Mouse (Mus musculus): ENCODE data around the gene Ugt1a1. TPM values are rescaled to one million over a fixed set of nuclear protein-coding genes. Genes with fewer than 3 reads are reported as not detected.
"Not testable (repeated sequence)": the region's sequence is repeated elsewhere in the genome, so short reads cannot be mapped to it uniquely, and the experiment has no call there.

The Ugt1a1 gene
- total and polyA plus RNA-seq, 2 experiments from 2014 or later, result 0.07 TPM; not detected in 1

DNA sequence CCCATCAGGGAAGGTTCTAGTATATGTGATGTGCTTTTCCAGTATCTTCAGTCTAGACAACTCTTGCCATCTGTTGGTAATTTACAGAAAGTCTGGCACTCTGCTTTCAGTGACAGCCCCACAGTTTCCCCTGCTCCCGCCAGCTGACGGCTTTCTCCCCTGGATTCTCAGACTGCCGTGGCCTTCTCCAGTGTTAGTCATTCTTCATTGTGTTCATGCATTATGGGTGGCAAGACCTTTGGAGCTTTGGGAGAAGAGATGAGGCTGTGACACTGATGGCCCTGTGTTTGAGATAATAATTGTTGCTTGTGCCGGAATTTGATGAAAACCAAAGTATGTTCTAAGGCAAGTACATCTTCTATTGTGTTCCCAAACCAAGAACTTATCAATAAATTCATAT, 6.8 kb downstream of the Ugt1a1 start:
- H3K36me3 ChIP-seq (replicated peaks; ENCODE audit: control insufficient read depth, insufficient read depth, low read length), result no peaks in the 10 kb centered on the region
- H3K27me3 ChIP-seq (ENCODE audit: control insufficient read depth, insufficient read depth, low read length), result no peaks in the 10 kb centered on the region
- H3K27ac ChIP-seq (ENCODE audit: low read depth), result no peak overlapping the region
- H3K4me2 ChIP-seq (ENCODE audit: low read depth, low read length), result no peak overlapping the region
- H3K9me3 ChIP-seq (replicated peaks; ENCODE audit: control insufficient read depth, low read length), result peaks cover 37% of the 10 kb centered on the region
- DNase-seq (ENCODE audit: low spot score) (peak; percentile 8), ATAC-seq (ENCODE audit: insufficient read depth, low read depth) (no peak)
- no peaks in the 10 kb centered on the region for H3K4me1 ChIP-seq (ENCODE audit: control insufficient read depth, insufficient read depth)
- WGBS, result 40% methylated on average over 4 of the region's 4 CpGs
- H3K4me3 ChIP-seq (ENCODE audit: low read depth, low read length), result no peak overlapping the region
- no peak overlapping the region for H3K9ac ChIP-seq (replicated peaks; ENCODE audit: low read depth, low read length)
- TF ChIP-seq CTCF (IDR thresholded peaks at IDR 0.05; ENCODE audit: low read depth), result no peak
- no peak for TF ChIP-seq EP300 (IDR thresholded peaks at IDR 0.05; ENCODE audit: low read depth)

DNA sequence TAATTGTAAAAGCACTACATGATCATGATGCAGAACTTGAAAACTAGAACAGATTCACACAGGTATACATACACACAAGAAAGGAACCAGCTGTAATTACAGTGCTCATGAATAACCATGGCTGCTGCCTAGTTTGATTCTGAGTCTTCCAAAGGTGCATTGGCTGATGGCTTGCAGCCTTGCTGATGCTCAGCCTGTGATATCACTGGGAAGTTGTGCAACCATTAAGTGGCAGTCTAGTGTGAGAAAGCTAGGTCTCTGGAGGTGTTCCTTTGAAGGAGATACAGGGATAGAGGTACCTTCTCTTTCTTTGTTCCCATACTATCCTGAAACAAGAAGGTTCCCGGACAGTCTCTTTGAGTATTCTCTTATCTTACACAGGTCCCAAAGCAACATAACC, 7.3 kb downstream of the Ugt1a1 start:
- Histone ChIP-seq H3K4me3 (ENCODE audit: low read depth, low read length) (no peak overlapping the region), H3K4me2 (ENCODE audit: low read depth, low read length) (no peak overlapping the region), H3K9me3 (replicated peaks; ENCODE audit: control insufficient read depth, low read length) (peaks cover 32% of the 10 kb centered on the region), H3K9ac (replicated peaks; ENCODE audit: low read depth, low read length) (no peak overlapping the region), H3K4me1 (ENCODE audit: control insufficient read depth, insufficient read depth) (no peaks in the 10 kb centered on the region), H3K27me3 (ENCODE audit: control insufficient read depth, insufficient read depth, low read length) (no peaks in the 10 kb centered on the region), H3K27ac (ENCODE audit: low read depth) (no peak overlapping the region), H3K36me3 (replicated peaks; ENCODE audit: control insufficient read depth, insufficient read depth, low read length) (no peaks in the 10 kb centered on the region)
- TF ChIP-seq CTCF (IDR thresholded peaks at IDR 0.05; ENCODE audit: low read depth), result no peak
- TF ChIP-seq EP300 (IDR thresholded peaks at IDR 0.05; ENCODE audit: low read depth), result no peak
- WGBS, result 10% methylated on average over 1 of the region's 1 CpGs
- ATAC-seq (ENCODE audit: insufficient read depth, low read depth) (no peak), DNase-seq (ENCODE audit: low spot score) (no peak)

DNA sequence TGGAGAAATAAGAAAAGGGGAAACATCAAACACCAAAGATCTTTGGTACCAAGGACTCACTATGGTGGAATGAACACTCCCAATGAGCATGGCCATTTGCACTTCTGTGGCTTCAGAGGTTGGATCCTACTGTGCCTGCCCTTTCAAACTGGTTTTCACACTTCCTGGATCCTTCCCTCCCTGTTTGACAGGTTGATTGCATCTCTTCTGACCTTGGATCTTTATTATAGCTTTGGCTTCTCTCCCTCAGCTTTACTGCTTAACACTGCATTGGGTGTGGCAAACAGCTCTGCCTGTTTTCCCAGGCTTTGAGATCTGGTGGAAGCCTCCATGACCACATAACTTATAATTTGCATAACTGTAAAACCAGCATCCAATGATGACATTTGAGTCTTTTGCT, 8.6 kb downstream of the Ugt1a1 start:
- H3K36me3 ChIP-seq (replicated peaks; ENCODE audit: control insufficient read depth, insufficient read depth, low read length), result no peaks in the 10 kb centered on the region
- no peak overlapping the region for H3K9ac ChIP-seq (replicated peaks; ENCODE audit: low read depth, low read length)
- no peak overlapping the region for H3K4me3 ChIP-seq (ENCODE audit: low read depth, low read length)
- peaks cover 23% of the 10 kb centered on the region for H3K9me3 ChIP-seq (replicated peaks; ENCODE audit: control insufficient read depth, low read length)
- H3K27me3 ChIP-seq (ENCODE audit: control insufficient read depth, insufficient read depth, low read length), result no peaks in the 10 kb centered on the region
- H3K4me1 ChIP-seq (ENCODE audit: control insufficient read depth, insufficient read depth), result no peaks in the 10 kb centered on the region
- no peak for DNase-seq (ENCODE audit: low spot score)
- H3K4me2 ChIP-seq (ENCODE audit: low read depth, low read length), result no peak overlapping the region
- no peak overlapping the region for H3K27ac ChIP-seq (ENCODE audit: low read depth)
- TF ChIP-seq CTCF (IDR thresholded peaks at IDR 0.05; ENCODE audit: low read depth), result no peak
- no peak for TF ChIP-seq EP300 (IDR thresholded peaks at IDR 0.05; ENCODE audit: low read depth)
- no peak for ATAC-seq (ENCODE audit: insufficient read depth, low read depth)

DNA sequence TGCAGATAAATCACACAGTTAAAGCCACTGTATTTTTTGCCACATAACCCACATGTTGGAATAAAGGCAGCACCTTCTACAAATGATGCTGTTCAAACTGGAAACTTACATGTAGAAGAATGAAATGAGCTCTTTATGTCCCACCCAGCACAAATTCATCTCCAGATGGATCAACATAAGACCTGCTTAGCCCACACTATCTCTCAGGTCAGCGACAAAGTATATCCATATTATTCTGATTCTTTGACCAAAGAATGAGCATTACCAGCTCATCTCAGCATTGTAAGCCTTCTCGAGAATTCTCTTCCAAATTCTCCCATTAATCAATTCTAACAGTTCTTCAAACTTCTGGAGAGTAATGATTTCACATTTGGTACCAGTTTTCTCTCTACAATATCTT, 10.5 kb downstream of the Ugt1a1 start:
- no peak overlapping the region for H3K9ac ChIP-seq (replicated peaks; ENCODE audit: low read depth, low read length)
- 35% methylated on average over 2 of the region's 2 CpGs for WGBS
- H3K9me3 ChIP-seq (replicated peaks; ENCODE audit: control insufficient read depth, low read length), result peaks cover 25% of the 10 kb centered on the region
- H3K36me3 ChIP-seq (replicated peaks; ENCODE audit: control insufficient read depth, insufficient read depth, low read length), result no peaks in the 10 kb centered on the region
- H3K4me2 ChIP-seq (ENCODE audit: low read depth, low read length), result no peak overlapping the region
- TF ChIP-seq CTCF (IDR thresholded peaks at IDR 0.05; ENCODE audit: low read depth) (no peak), EP300 (IDR thresholded peaks at IDR 0.05; ENCODE audit: low read depth) (no peak)
- DNase-seq (ENCODE audit: low spot score) (no peak), ATAC-seq (ENCODE audit: insufficient read depth, low read depth) (no peak)
- no peaks in the 10 kb centered on the region for H3K27me3 ChIP-seq (ENCODE audit: control insufficient read depth, insufficient read depth, low read length)
- no peak overlapping the region for H3K4me3 ChIP-seq (ENCODE audit: low read depth, low read length)
- H3K27ac ChIP-seq (ENCODE audit: low read depth), result no peak overlapping the region
- H3K4me1 ChIP-seq (ENCODE audit: control insufficient read depth, insufficient read depth), result no peaks in the 10 kb centered on the region

DNA sequence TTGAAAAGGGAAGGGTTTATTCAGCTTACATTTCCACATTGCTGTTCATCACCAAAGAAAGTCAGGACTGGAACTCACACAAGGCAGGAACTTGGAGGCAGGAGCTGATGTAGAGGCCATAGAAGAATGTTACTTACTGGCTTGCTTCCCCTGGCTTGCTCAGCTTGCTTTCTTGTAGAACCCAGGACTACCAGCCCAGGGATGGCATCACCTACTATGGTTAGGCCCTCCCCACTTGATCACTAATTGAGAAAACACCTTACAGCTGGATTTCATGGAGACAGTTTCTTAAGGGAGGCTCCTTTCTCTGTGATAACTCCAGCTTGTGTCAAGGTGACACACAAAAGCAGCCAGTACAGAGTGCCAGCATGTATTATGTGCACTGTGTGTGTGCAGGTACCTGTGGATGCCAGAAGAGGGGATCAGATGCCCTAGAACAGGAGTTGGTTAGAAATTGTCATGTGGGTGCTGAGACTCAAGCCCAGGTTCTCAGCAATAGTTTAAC, 11.3 kb downstream of the Ugt1a1 start:
- ATAC-seq (ENCODE audit: insufficient read depth, low read depth); H3K36me3 ChIP-seq (replicated peaks; ENCODE audit: control insufficient read depth, insufficient read depth, low read length); H3K4me2 ChIP-seq (ENCODE audit: low read depth, low read length); H3K27me3 ChIP-seq (ENCODE audit: control insufficient read depth, insufficient read depth, low read length); H3K27ac ChIP-seq (ENCODE audit: low read depth); H3K4me1 ChIP-seq (ENCODE audit: control insufficient read depth, insufficient read depth); DNase-seq (ENCODE audit: low spot score); H3K9ac ChIP-seq (replicated peaks; ENCODE audit: low read depth, low read length); H3K4me3 ChIP-seq (ENCODE audit: low read depth, low read length): not testable (repeated sequence)
- H3K9me3 ChIP-seq (replicated peaks; ENCODE audit: control insufficient read depth, low read length), result peaks cover 28% of the 10 kb centered on the region

DNA sequence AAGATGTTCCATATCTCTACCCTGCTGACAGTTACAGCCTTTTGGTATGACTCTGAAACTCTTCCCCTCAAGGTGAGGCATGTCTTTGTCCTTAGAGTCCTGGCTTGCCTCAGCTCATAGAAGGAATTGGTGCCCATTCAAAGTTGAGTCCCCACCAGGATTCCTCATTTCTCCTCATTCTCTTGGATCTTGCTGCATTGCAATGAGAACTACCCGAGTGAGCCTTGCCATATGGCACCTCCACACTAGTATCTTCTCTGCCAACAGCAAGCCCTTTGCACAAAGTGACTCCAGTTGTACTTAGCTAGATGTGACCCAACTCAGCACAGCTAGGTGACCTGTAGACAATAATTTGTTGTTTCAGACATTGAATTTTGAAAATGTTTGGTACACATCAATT, 11.8 kb downstream of the Ugt1a1 start:
- ATAC-seq (ENCODE audit: insufficient read depth, low read depth) (no peak), DNase-seq (ENCODE audit: low spot score) (no peak)
- no peak overlapping the region for H3K9ac ChIP-seq (replicated peaks; ENCODE audit: low read depth, low read length)
- peaks cover 33% of the 10 kb centered on the region for H3K9me3 ChIP-seq (replicated peaks; ENCODE audit: control insufficient read depth, low read length)
- no peaks in the 10 kb centered on the region for H3K4me1 ChIP-seq (ENCODE audit: control insufficient read depth, insufficient read depth)
- 32% methylated on average over 1 of the region's 1 CpGs for WGBS
- TF ChIP-seq CTCF (IDR thresholded peaks at IDR 0.05; ENCODE audit: low read depth) (no peak), EP300 (IDR thresholded peaks at IDR 0.05; ENCODE audit: low read depth) (no peak)
- H3K4me2 ChIP-seq (ENCODE audit: low read depth, low read length), result no peak overlapping the region
- H3K27ac ChIP-seq (ENCODE audit: low read depth), result no peak overlapping the region
- H3K36me3 ChIP-seq (replicated peaks; ENCODE audit: control insufficient read depth, insufficient read depth, low read length), result no peaks in the 10 kb centered on the region
- no peaks in the 10 kb centered on the region for H3K27me3 ChIP-seq (ENCODE audit: control insufficient read depth, insufficient read depth, low read length)
- no peak overlapping the region for H3K4me3 ChIP-seq (ENCODE audit: low read depth, low read length)
